Mouse (Mus musculus) spleen, adult 2 months (tissue): Measurements from ENCODE around the gene Prmt3. TPM values are rescaled to one million over a fixed set of nuclear protein-coding genes. Genes with fewer than 3 reads are reported as not detected.

Experiments used
- DNase-seq, 2 experiments: peaks; one replicate each; pipeline versions ENCODE4 v3.0.0 to v3.0.0-alpha.2; 2012 to 2021; ENCODE audit warnings: low spot score in 2 of 2, low read depth in 1 of 2
- H3K27ac ChIP-seq: fragments of 200-500 bp; 2 replicates; pipeline ENCODE4 v1.5.1; 2012; ENCODE audit warnings: low read length, inconsistent platforms; ENCODE audit not compliant: insufficient read depth
- H3K27me3 ChIP-seq: fragments of 200-500 bp; 2 replicates; pipeline ENCODE4 v1.6.1; 2012; ENCODE audit warnings: mild to moderate bottlenecking, moderate library complexity, low read length, inconsistent platforms; ENCODE audit not compliant: control insufficient read depth, insufficient read depth
- H3K36me3 ChIP-seq: fragments of 200-500 bp; 2 replicates; pipeline ENCODE4 v1.6.1; 2012; ENCODE audit warnings: mild to moderate bottlenecking, low read length, inconsistent platforms; ENCODE audit not compliant: control insufficient read depth, insufficient read depth
- H3K4me1 ChIP-seq: fragments of 200-500 bp; 2 replicates; pipeline ENCODE4 v1.6.1; 2011; ENCODE audit warnings: inconsistent platforms; ENCODE audit not compliant: control insufficient read depth, insufficient read depth, insufficient read length
- H3K4me3 ChIP-seq: fragments of 200-500 bp; 2 replicates; pipeline ENCODE4 v1.5.1; 2011; ENCODE audit warnings: mild to moderate bottlenecking, inconsistent platforms; ENCODE audit not compliant: insufficient read depth, insufficient read length; ENCODE audit errors: extremely low read depth
- CTCF ChIP-seq: fragments of 200-500 bp; IDR thresholded peaks from 2 replicates; pipeline ENCODE4 v1.5.1; 2011; ENCODE audit warnings: mild to moderate bottlenecking, inconsistent platforms; ENCODE audit not compliant: insufficient read depth, insufficient read length, insufficient replicate concordance; ENCODE audit errors: extremely low read depth
- POLR2A ChIP-seq: fragments of 200-500 bp; IDR thresholded peaks from 2 replicates; pipeline ENCODE4 v1.6.1; 2011; ENCODE audit warnings: low read depth, low read length, inconsistent platforms
- WGBS: fragments of 180-500 bp; shearing (Covaris S2); methylation state at CpG from one replicate; pipeline ENCODE4 v1.1.7; 2018; 5-methylcytosine and 5-hydroxymethylcytosine counted together
- polyA plus RNA-seq: library from polyadenylated mRNA; depleted of rRNA; stranded (reverse); fragments of >200 nt; gene quantifications from 2 replicates; pipeline ENCODE4 v1.2.3, GENCODE M21; 2012; rRNA removed

The Prmt3 gene
- polyA plus RNA-seq, 1 experiment: 17.1 TPM

DNA sequence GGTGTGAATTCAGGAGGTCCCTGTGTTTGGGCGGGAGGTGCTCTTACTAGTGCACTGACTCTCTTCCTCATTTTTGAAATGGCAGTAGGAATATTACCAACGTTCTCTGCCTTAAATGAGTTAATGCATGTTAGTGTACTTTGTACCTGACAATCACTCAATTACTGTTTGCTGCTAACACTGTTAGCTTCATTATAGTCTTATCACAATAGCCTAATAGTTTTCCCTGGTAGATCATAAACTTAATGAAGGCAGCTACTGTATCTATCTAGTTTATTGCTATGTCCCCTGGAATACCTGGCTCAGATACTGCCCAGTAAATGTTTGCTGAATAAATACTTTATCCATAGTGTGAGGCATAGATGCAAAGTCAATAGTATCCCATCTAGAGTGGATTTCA is 116.6 kb downstream of the Prmt3 start:
- H3K36me3 ChIP-seq: no peaks in the 10 kb centered on the region
- no peaks in the 10 kb centered on the region for H3K4me1 ChIP-seq
- no peak overlapping the region for H3K4me3 ChIP-seq
- H3K27ac ChIP-seq: no peak overlapping the region
- 18% methylated on average over 2 of the region's 2 CpGs for WGBS
- H3K27me3 ChIP-seq: no peaks in the 10 kb centered on the region
- DNase-seq: no peak
- TF ChIP-seq CTCF (no peak), POLR2A (no peak)

GRCm38 (mm10) chr7:49895296-49895695 is 117.2 kb downstream of the Prmt3 start:
- no peaks in the 10 kb centered on the region for H3K27me3 ChIP-seq
- TF ChIP-seq POLR2A (no peak), CTCF (no peak)
- H3K4me1 ChIP-seq: no peaks in the 10 kb centered on the region
- H3K27ac ChIP-seq: no peak overlapping the region
- 73% methylated on average over 6 of the region's 6 CpGs for WGBS
- no peak for DNase-seq
- no peak overlapping the region for H3K4me3 ChIP-seq
- H3K36me3 ChIP-seq: no peaks in the 10 kb centered on the region

GRCm38 (mm10) chr7:49902003-49902552 is 123.9 kb downstream of the Prmt3 start:
- H3K4me1 ChIP-seq: no peaks in the 10 kb centered on the region
- 47% methylated on average over 9 of the region's 9 CpGs for WGBS
- H3K4me3 ChIP-seq: no peak overlapping the region
- no peak for TF ChIP-seq POLR2A
- no peak for TF ChIP-seq CTCF
- no peaks in the 10 kb centered on the region for H3K36me3 ChIP-seq
- no peaks in the 10 kb centered on the region for H3K27me3 ChIP-seq
- H3K27ac ChIP-seq: no peak overlapping the region
- DNase-seq: no peak

- Histone ChIP-seq H3K4me1 (no peaks in the 10 kb centered on the region), H3K27ac (no peak overlapping the region), H3K4me3 (no peak overlapping the region), H3K27me3 (peaks cover 13% of the 10 kb centered on the region), H3K36me3 (no peaks in the 10 kb centered on the region)
- no peak for TF ChIP-seq CTCF
- no peak for TF ChIP-seq POLR2A
- 10% methylated on average over 28 of the region's 28 CpGs for WGBS
- no peak for DNase-seq
Measured at GRCm38 (mm10) chr7:49907191-49908171, 129.3 kb downstream of the Prmt3 start.

Other genes starting within 250 kb of the Prmt3 start
- not detected in 2 replicates for gene Dbx1, start 141.5 kb upstream of the Prmt3 start, polyA plus RNA-seq
- 5.2 and 6.4 TPM in 2 replicates for gene Htatip2, start 19.2 kb upstream of the Prmt3 start, polyA plus RNA-seq
- not detected in 2 replicates for gene Slc6a5, start 131.8 kb downstream of the Prmt3 start, polyA plus RNA-seq
- gene Nell1, start 196.5 kb downstream of the Prmt3 start, polyA plus RNA-seq: not detected in 2 replicates